8 mouse cellular contexts compared by ENCODE assay signal in genomic region chr12:90738388-90739223, GRCm38 (mm10). TPM values are rescaled to one million over a fixed set of nuclear protein-coding genes. Genes with fewer than 3 reads are reported as not detected.
A peak's percentile ranks its signal among the peaks of the same experiment; 100 is the strongest.
DNase-seq lines count a peak whose midpoint lies in the region; ATAC-seq and TF ChIP-seq lines count a peak whose summit lies in the region.

Gene Dio2, minus strand, starts transcription at chr12:90738438.

- H3K4me1 ChIP-seq in testis, adult 2 months (ENCODE audit: control insufficient read depth, insufficient read depth, low read length): peaks cover 7% of the 10 kb centered on the region
- peaks cover 26% of the 10 kb centered on the region for H3K4me1 ChIP-seq in forebrain, embryonic 10.5 days
- H3K4me1 ChIP-seq in intestine, embryonic 14.5 days (replicated peaks; ENCODE audit: control insufficient read depth, insufficient read depth, low read length): no peaks in the 10 kb centered on the region

- no peaks in the 10 kb centered on the region for H3K9me3 ChIP-seq in forebrain, embryonic 10.5 days
- H3K9me3 ChIP-seq in intestine, embryonic 14.5 days (ENCODE audit: control insufficient read depth, low read length): no peaks in the 10 kb centered on the region

- H3K27ac ChIP-seq in testis, adult 2 months (ENCODE audit: control insufficient read depth, insufficient read depth, low read depth, low read length): no peak within 1 kb of the TSS
- H3K27ac ChIP-seq in forebrain, embryonic 10.5 days: no peak within 1 kb of the TSS
- H3K27ac ChIP-seq in intestine, embryonic 14.5 days (ENCODE audit: low read depth): no peak within 1 kb of the TSS

- peak; percentile 80; the same call in 1 of the 2 replicates for ATAC-seq in frontal cortex, adult (ENCODE audit: low TSS enrichment)
- ATAC-seq in intestine, embryonic 14.5 days (replicated peaks; ENCODE audit: low FRiP score, low TSS enrichment, low read depth): no peak
- peak; percentile 37 for ATAC-seq in megakaryocyte, adult 5-6 weeks (ENCODE audit: poor library complexity, severe bottlenecking)

- TF ChIP-seq POLR2A in testis, adult 2 months (IDR thresholded peaks at IDR 0.05; ENCODE audit: control insufficient read depth, low read depth, low read length): no peak

- peak within 1 kb of the TSS; percentile 37 for H3K9ac ChIP-seq in intestine, embryonic 14.5 days (ENCODE audit: low read length)

- H3K36me3 ChIP-seq in testis, adult 2 months (ENCODE audit: control insufficient read depth, insufficient read depth, low read length): no peaks in the 10 kb centered on the region
- H3K36me3 ChIP-seq in forebrain, embryonic 10.5 days (replicated peaks): no peaks in the 10 kb centered on the region
- H3K36me3 ChIP-seq in intestine, embryonic 14.5 days (ENCODE audit: control insufficient read depth, insufficient read depth, low read length): no peaks in the 10 kb centered on the region

- peak within 1 kb of the TSS; percentile 50 for H3K4me2 ChIP-seq in intestine, embryonic 14.5 days (ENCODE audit: low read length)

- 20% methylated on average over 10 of the region's 10 CpGs for WGBS in forebrain, embryonic 10.5 days
- WGBS in intestine, embryonic 14.5 days: 13% methylated on average over 10 of the region's 10 CpGs

- no peak for DNase-seq in frontal cortex, postnatal 25 days (ENCODE audit: low spot score in 2 of 2)
- DNase-seq in testis, postnatal 14 days (ENCODE audit: low spot score): no peak
- DNase-seq in forebrain, embryonic 10.5 days (ENCODE audit: extremely low spot score, low spot score): no peak
- DNase-seq in intestine, embryonic 14.5 days (ENCODE audit: low spot score): peak; percentile 57
- peak; percentile 41 for DNase-seq in testis, postnatal 10 days (ENCODE audit: low spot score)

- no peak for TF ChIP-seq CTCF in testis, adult 2 months (IDR thresholded peaks at IDR 0.05; ENCODE audit: control insufficient read depth, insufficient read depth, insufficient replicate concordance, low read depth, low read length)

- H3K27me3 ChIP-seq in testis, adult 2 months (ENCODE audit: control insufficient read depth, insufficient read depth, low read length): no peaks in the 10 kb centered on the region
- peaks cover 9% of the 10 kb centered on the region for H3K27me3 ChIP-seq in forebrain, embryonic 10.5 days (ENCODE audit: poor library complexity, severe bottlenecking)
- no peaks in the 10 kb centered on the region for H3K27me3 ChIP-seq in intestine, embryonic 14.5 days (replicated peaks; ENCODE audit: control insufficient read depth, insufficient read depth, low read length)

- peak within 1 kb of the TSS; percentile 81 for H3K4me3 ChIP-seq in testis, adult 2 months (ENCODE audit: control insufficient read depth, low read depth, low read length)
- peak within 1 kb of the TSS; percentile 28; the same call in 1 of the 2 replicates for H3K4me3 ChIP-seq in forebrain, embryonic 10.5 days
- peak within 1 kb of the TSS; percentile 31 for H3K4me3 ChIP-seq in intestine, embryonic 14.5 days (ENCODE audit: low read depth, low read length)

RNA-seq across cellular contexts. Expression of gene Dio2, which starts in this region (rescaled TPM):
- polyA plus RNA-seq in testis, adult 2 months (2012; rRNA removed): 1.2 and 1.3 TPM in 2 replicates
- 0.04 and 0.19 TPM in 2 replicates for polyA plus RNA-seq in forebrain, embryonic 10.5 days (2016; fragmentation: Nextera tagmentation; extraction: Ambion mirVana)
- 0.15 and 0.27 TPM in 2 replicates for polyA plus RNA-seq in intestine, embryonic 14.5 days (2014; fragmentation: Nextera tagmentation; extraction: Ambion mirVana)
- total RNA-seq in megakaryocyte, adult 5-6 weeks (2015): 0.80 and 0.98 TPM in 2 replicates
- 1.0 and 1.2 TPM in 2 replicates for total RNA-seq in megakaryocyte, adult 5-6 weeks (2017)

Comparison
In these comparisons a context has a peak if more than half of its experiments do, and no peak if none do; other contexts are left out.
1. Peak in DNase-seq, H3K4me3 ChIP-seq, H3K9ac ChIP-seq and H3K4me2 ChIP-seq in intestine, embryonic 14.5 days; RNA of the gene not detected or under 1 TPM.
2. H3K4me3 ChIP-seq: peak in every context shown above with its lines; median percentile 81 in testis, adult 2 months; 31 in intestine, embryonic 14.5 days; 28 in forebrain, embryonic 10.5 days.